Mouse (Mus musculus) induced T-regulatory cell, adult 2 months (primary cell): ENCODE results near the gene Rab24.

Source experiments
- DNase-seq: peaks from one replicate; pipeline ENCODE4 v3.0.0-alpha.2; 2012; ENCODE audit warnings: low read depth

Gene Rab24

GRCm38 (mm10) chr13:55321434-55322129, at the start of gene Rab24:
Rab24 (minus strand) TSS chr13:55321946.
- DNase-seq = peak; percentile 93

- DNase-seq = no peak
Observed at GRCm38 (mm10) chr13:55371007-55371681, 49.4 kb upstream of the Rab24 start.

- DNase-seq = no peak
Observed at GRCm38 (mm10) chr13:55370234-55370633, 48.5 kb upstream of the Rab24 start.

- DNase-seq = peak; percentile 87
Observed at GRCm38 (mm10) chr13:55369531-55370114, 47.9 kb upstream of the Rab24 start, which contains the start of gene Rgs14. Rgs14 (plus strand) TSS chr13:55369732.

GRCm38 (mm10) chr13:55368401-55368800, 46.7 kb upstream of the Rab24 start:
- peak; percentile 17 for DNase-seq

- peak; percentile 97 for DNase-seq
Observed at GRCm38 (mm10) chr13:55362453-55363060, 40.8 kb upstream of the Rab24 start, which contains the start of gene Lman2. Lman2 (minus strand) TSS chr13:55362783.

GRCm38 (mm10) chr13:55361974-55362452, 40.3 kb upstream of the Rab24 start:
- no peak for DNase-seq

- no peak for DNase-seq
Observed at GRCm38 (mm10) chr13:55361145-55361544, 39.4 kb upstream of the Rab24 start.

- no peak for DNase-seq
Observed at GRCm38 (mm10) chr13:55346745-55347144, 25.0 kb upstream of the Rab24 start.

GRCm38 (mm10) chr13:55344286-55344685, 22.5 kb upstream of the Rab24 start:
- DNase-seq = no peak

GRCm38 (mm10) chr13:55342469-55342868, 20.7 kb upstream of the Rab24 start:
- no peak for DNase-seq

- DNase-seq = peak; percentile 85
Observed at GRCm38 (mm10) chr13:55339259-55339658, 17.5 kb upstream of the Rab24 start.

- no peak for DNase-seq
Observed at GRCm38 (mm10) chr13:55338131-55339054, 16.6 kb upstream of the Rab24 start.

- no peak for DNase-seq
Observed at GRCm38 (mm10) chr13:55337341-55337975, 15.7 kb upstream of the Rab24 start.

- no peak for DNase-seq
Observed at GRCm38 (mm10) chr13:55335701-55336100, 14.0 kb upstream of the Rab24 start.

GRCm38 (mm10) chr13:55332331-55332730, 10.6 kb upstream of the Rab24 start:
- no peak for DNase-seq

GRCm38 (mm10) chr13:55330567-55331400, 9.0 kb upstream of the Rab24 start:
- no peak for DNase-seq

- DNase-seq = peak; percentile 95
Observed at GRCm38 (mm10) chr13:55329683-55330566, 8.2 kb upstream of the Rab24 start, which contains the start of gene Mxd3. Mxd3 (minus strand) TSS chr13:55329823.
